Mouse (Mus musculus): Measurements from ENCODE around the gene Dock11. TPM values are rescaled to one million over a fixed set of nuclear protein-coding genes. Genes with fewer than 3 reads are reported as not detected.

Dock11 gene
- polyA plus RNA-seq, 1 experiment, result 0.68 TPM

GRCm38 (mm10) chrX:36088464-36089256 lies 200.0 kb downstream of the Dock11 start:
- H3K36me3 ChIP-seq (ENCODE audit: control insufficient read depth, insufficient read depth, low read length), result no peaks in the 10 kb centered on the region
- H3K27me3 ChIP-seq (ENCODE audit: control insufficient read depth, insufficient read depth, low read length), result no peaks in the 10 kb centered on the region
- no peak for TF ChIP-seq CTCF (IDR thresholded peaks at IDR 0.05; ENCODE audit: extremely low read depth, insufficient read length, insufficient replicate concordance, low read depth, low read length)
- no peak for TF ChIP-seq POLR2A (IDR thresholded peaks at IDR 0.05; ENCODE audit: low read depth, low read length)
- WGBS, result 81% methylated on average over 6 of the region's 6 CpGs
- no peak overlapping the region for H3K27ac ChIP-seq (ENCODE audit: insufficient read depth, low read depth, low read length)
- no peak overlapping the region for H3K4me3 ChIP-seq (ENCODE audit: low read depth, low read length)
- 0 out of 2 replicates have a peak, but pooled peaks cover under 1% of the 10 kb centered on the region for H3K4me1 ChIP-seq (ENCODE audit: control insufficient read depth, insufficient read depth, insufficient read length, low read length)

GRCm38 (mm10) chrX:36100883-36101282 lies 212.3 kb downstream of the Dock11 start:
- no peak for TF ChIP-seq POLR2A (IDR thresholded peaks at IDR 0.05; ENCODE audit: low read depth, low read length)
- TF ChIP-seq CTCF (IDR thresholded peaks at IDR 0.05; ENCODE audit: extremely low read depth, insufficient read length, insufficient replicate concordance, low read depth, low read length), result no peak
- WGBS, result 82% methylated on average over 1 of the region's 1 CpGs
- Histone ChIP-seq H3K36me3 (ENCODE audit: control insufficient read depth, insufficient read depth, low read length) (no peaks in the 10 kb centered on the region), H3K27me3 (ENCODE audit: control insufficient read depth, insufficient read depth, low read length) (no peaks in the 10 kb centered on the region), H3K27ac (ENCODE audit: insufficient read depth, low read depth, low read length) (no peak overlapping the region), H3K4me1 (ENCODE audit: control insufficient read depth, insufficient read depth, insufficient read length, low read length) (no peaks in the 10 kb centered on the region), H3K4me3 (ENCODE audit: low read depth, low read length) (no peak overlapping the region)

GRCm38 (mm10) chrX:36101318-36101717 lies 212.7 kb downstream of the Dock11 start:
- no peaks in the 10 kb centered on the region for H3K36me3 ChIP-seq (ENCODE audit: control insufficient read depth, insufficient read depth, low read length)
- H3K27ac ChIP-seq (ENCODE audit: insufficient read depth, low read depth, low read length), result no peak overlapping the region; the same call in 1 of the 2 replicates
- H3K4me1 ChIP-seq (ENCODE audit: control insufficient read depth, insufficient read depth, insufficient read length, low read length), result no peaks in the 10 kb centered on the region
- WGBS, result 68% methylated on average over 3 of the region's 3 CpGs
- no peak overlapping the region for H3K4me3 ChIP-seq (ENCODE audit: low read depth, low read length)
- no peak for TF ChIP-seq POLR2A (IDR thresholded peaks at IDR 0.05; ENCODE audit: low read depth, low read length)
- no peak for TF ChIP-seq CTCF (IDR thresholded peaks at IDR 0.05; ENCODE audit: extremely low read depth, insufficient read length, insufficient replicate concordance, low read depth, low read length)
- no peaks in the 10 kb centered on the region for H3K27me3 ChIP-seq (ENCODE audit: control insufficient read depth, insufficient read depth, low read length)

GRCm38 (mm10) chrX:36108601-36109000 lies 220.0 kb downstream of the Dock11 start:
- TF ChIP-seq POLR2A (IDR thresholded peaks at IDR 0.05; ENCODE audit: low read depth, low read length) (no peak), CTCF (IDR thresholded peaks at IDR 0.05; ENCODE audit: extremely low read depth, insufficient read length, insufficient replicate concordance, low read depth, low read length) (no peak)
- WGBS, result 40% methylated on average over 3 of the region's 3 CpGs
- peaks cover 6% of the 10 kb centered on the region for H3K4me1 ChIP-seq (ENCODE audit: control insufficient read depth, insufficient read depth, insufficient read length, low read length)

GRCm38 (mm10) chrX:36111622-36112421 lies 223.2 kb downstream of the Dock11 start, which contains the start of gene Il13ra1:
Gene Il13ra1 (plus strand): TSS chrX:36112110.
- Histone ChIP-seq H3K36me3 (ENCODE audit: control insufficient read depth, insufficient read depth, low read length) (no peaks in the 10 kb centered on the region), H3K27ac (ENCODE audit: insufficient read depth, low read depth, low read length) (peak within 1 kb of the TSS; percentile 93), H3K4me3 (ENCODE audit: low read depth, low read length) (peak within 1 kb of the TSS; percentile 99), H3K27me3 (ENCODE audit: control insufficient read depth, insufficient read depth, low read length) (no peaks in the 10 kb centered on the region), H3K4me1 (ENCODE audit: control insufficient read depth, insufficient read depth, insufficient read length, low read length) (peaks cover 6% of the 10 kb centered on the region)
- no peak for TF ChIP-seq CTCF (IDR thresholded peaks at IDR 0.05; ENCODE audit: extremely low read depth, insufficient read length, insufficient replicate concordance, low read depth, low read length)
- peak; percentile 72 for TF ChIP-seq POLR2A (IDR thresholded peaks at IDR 0.05; ENCODE audit: low read depth, low read length)
- 16% methylated on average over 51 of the region's 51 CpGs for WGBS

More at GRCm38 (mm10) chrX:36108601-36109000, 220.0 kb downstream of the Dock11 start:
- no peaks in the 10 kb centered on the region for H3K27me3 ChIP-seq (ENCODE audit: control insufficient read depth, insufficient read depth, low read length)
- no peaks in the 10 kb centered on the region for H3K36me3 ChIP-seq (ENCODE audit: control insufficient read depth, insufficient read depth, low read length)
- H3K4me3 ChIP-seq (ENCODE audit: low read depth, low read length), result no peak overlapping the region
- no peak overlapping the region for H3K27ac ChIP-seq (ENCODE audit: insufficient read depth, low read depth, low read length)

- no peaks in the 10 kb centered on the region for H3K36me3 ChIP-seq (ENCODE audit: control insufficient read depth, insufficient read depth, low read length)
- H3K27ac ChIP-seq (ENCODE audit: insufficient read depth, low read depth, low read length), result peak overlapping the region; percentile 92
- 8% methylated on average over 9 of the region's 9 CpGs for WGBS
- H3K4me1 ChIP-seq (ENCODE audit: control insufficient read depth, insufficient read depth, insufficient read length, low read length), result peaks cover 6% of the 10 kb centered on the region
- no peak for TF ChIP-seq CTCF (IDR thresholded peaks at IDR 0.05; ENCODE audit: extremely low read depth, insufficient read length, insufficient replicate concordance, low read depth, low read length)
- TF ChIP-seq POLR2A (IDR thresholded peaks at IDR 0.05; ENCODE audit: low read depth, low read length), result no peak
- H3K27me3 ChIP-seq (ENCODE audit: control insufficient read depth, insufficient read depth, low read length), result no peaks in the 10 kb centered on the region
- H3K4me3 ChIP-seq (ENCODE audit: low read depth, low read length), result peak overlapping the region; percentile 99
Observed at GRCm38 (mm10) chrX:36112422-36112750, 223.8 kb downstream of the Dock11 start.

- TF ChIP-seq CTCF (IDR thresholded peaks at IDR 0.05; ENCODE audit: extremely low read depth, insufficient read length, insufficient replicate concordance, low read depth, low read length), result no peak
- TF ChIP-seq POLR2A (IDR thresholded peaks at IDR 0.05; ENCODE audit: low read depth, low read length), result no peak
- Histone ChIP-seq H3K4me1 (ENCODE audit: control insufficient read depth, insufficient read depth, insufficient read length, low read length) (peaks cover 4% of the 10 kb centered on the region; the same call in 1 of the 2 replicates), H3K27ac (ENCODE audit: insufficient read depth, low read depth, low read length) (no peak overlapping the region), H3K4me3 (ENCODE audit: low read depth, low read length) (no peak overlapping the region), H3K36me3 (ENCODE audit: control insufficient read depth, insufficient read depth, low read length) (no peaks in the 10 kb centered on the region), H3K27me3 (ENCODE audit: control insufficient read depth, insufficient read depth, low read length) (no peaks in the 10 kb centered on the region)
- WGBS, result 71% methylated on average over 4 of the region's 4 CpGs
Observed at GRCm38 (mm10) chrX:36115171-36115570, 226.5 kb downstream of the Dock11 start.

Other genes starting within 250 kb of the Dock11 start
- gene Il13ra1, start 223.3 kb downstream of the Dock11 start, polyA plus RNA-seq (2012; rRNA removed), result 6.9 and 12.8 TPM in 2 replicates

All from small intestine, adult 2 months (tissue).